ENCODE assay signal across 9 mouse cellular contexts in genomic region chr12:112510733-112511372, GRCm38 (mm10). TPM values are rescaled to one million over a fixed set of nuclear protein-coding genes. Genes with fewer than 3 reads are reported as not detected.
A peak's percentile ranks its signal among the peaks of the same experiment; 100 is the strongest.
DNase-seq lines count a peak whose midpoint lies in the region; ATAC-seq and TF ChIP-seq lines count a peak whose summit lies in the region.
"Had no signal": no experiment of that assay in that cellular context is flagged by ENCODE, and none has a peak within 500 bp of the region (broad histone marks: within the 10 kb centered on the region; RNA-seq: fewer than 3 reads in every experiment).

No protein-coding gene starts in this region.

- H3K9ac ChIP-seq in midbrain, embryonic 11.5 days (ENCODE audit: low read length): no peak overlapping the region; the same call in 1 of the 2 replicates
- H3K9ac ChIP-seq in stomach, embryonic 16.5 days (ENCODE audit: low read length): no peak overlapping the region
- H3K9ac ChIP-seq: liver, embryonic 14.5 days had no signal

- H3K36me3 ChIP-seq in midbrain, embryonic 11.5 days (ENCODE audit: control insufficient read depth, insufficient read depth, low read length): no peaks in the 10 kb centered on the region
- no peaks in the 10 kb centered on the region for H3K36me3 ChIP-seq in stomach, embryonic 16.5 days (ENCODE audit: control insufficient read depth, insufficient read depth, low read length)

- ATAC-seq in midbrain, embryonic 11.5 days (ENCODE audit: low FRiP score): peak; percentile 38; the same call in 1 of the 2 replicates
- no peak; the same call in 1 of the 2 replicates for ATAC-seq in stomach, embryonic 16.5 days (ENCODE audit: insufficient read depth, low FRiP score)
- ATAC-seq in erythroblast, adult 5-6 weeks (replicated peaks; ENCODE audit: low FRiP score, poor library complexity, severe bottlenecking): no peak

- no peaks in the 10 kb centered on the region for H3K9me3 ChIP-seq in midbrain, embryonic 11.5 days (ENCODE audit: control insufficient read depth, low read length)
- no peaks in the 10 kb centered on the region for H3K9me3 ChIP-seq in stomach, embryonic 16.5 days (replicated peaks; ENCODE audit: control insufficient read depth, low read length)

- H3K4me3 ChIP-seq in midbrain, embryonic 11.5 days (ENCODE audit: low read depth, low read length): peak overlapping the region; percentile 24
- H3K4me3 ChIP-seq in stomach, embryonic 16.5 days (replicated peaks; ENCODE audit: low read length): peak overlapping the region; percentile 34

- peaks cover 8% of the 10 kb centered on the region for H3K4me1 ChIP-seq in midbrain, embryonic 11.5 days (ENCODE audit: control insufficient read depth, insufficient read depth, low read length)
- H3K4me1 ChIP-seq in stomach, embryonic 16.5 days (ENCODE audit: control insufficient read depth, insufficient read depth, low read length): no peaks in the 10 kb centered on the region

- 2% methylated on average over 62 of the region's 62 CpGs for WGBS in midbrain, embryonic 11.5 days
- WGBS in stomach, embryonic 16.5 days: 4% methylated on average over 62 of the region's 62 CpGs

- peaks cover 19% of the 10 kb centered on the region for H3K27me3 ChIP-seq in midbrain, embryonic 11.5 days (ENCODE audit: control insufficient read depth, insufficient read depth, low read length)
- H3K27me3 ChIP-seq in stomach, embryonic 16.5 days (ENCODE audit: control insufficient read depth, insufficient read depth, low read length): peaks cover 20% of the 10 kb centered on the region

- peak overlapping the region; percentile 26; the same call in 1 of the 2 replicates for H3K27ac ChIP-seq in midbrain, embryonic 11.5 days (ENCODE audit: low read depth, low read length)
- no peak overlapping the region for H3K27ac ChIP-seq in stomach, embryonic 16.5 days (ENCODE audit: low read length)
- H3K27ac ChIP-seq: liver, embryonic 14.5 days had no signal

- peak; percentile 37; the same call in 1 of the 2 replicates for TF ChIP-seq POLR2A in brain, embryonic 14.5 days (IDR thresholded peaks at IDR 0.05; ENCODE audit: borderline replicate concordance, extremely low read depth, insufficient read depth, insufficient read length, poor library complexity, severe bottlenecking)

- peak; percentile 84 for DNase-seq in kidney, postnatal 10 days
- DNase-seq in kidney, adult 18-20 months: no peak
- DNase-seq in brain, embryonic 14.5 days (ENCODE audit: low read depth): peak; percentile 79
- peak; percentile 54 to 60 for DNase-seq in frontal cortex, postnatal 25 days (ENCODE audit: low spot score in 2 of 2)
- peak; percentile 46 to 67 for DNase-seq in layer of hippocampus, postnatal 10 days (ENCODE audit: low spot score in 2 of 2)
- DNase-seq in midbrain, embryonic 11.5 days (ENCODE audit: low spot score, missing footprints): peak; percentile 92

- peak overlapping the region; percentile 42 for H3K4me2 ChIP-seq in midbrain, embryonic 11.5 days
- H3K4me2 ChIP-seq in stomach, embryonic 16.5 days (ENCODE audit: low read depth, low read length): peak overlapping the region; percentile 55

- TF ChIP-seq CTCF in brain, embryonic 14.5 days (IDR thresholded peaks at IDR 0.05; ENCODE audit: borderline replicate concordance, extremely low read depth, insufficient read depth, insufficient read length): no peak

RNA-seq across cellular contexts. Expression of gene Tmem179, which starts 5.7 kb away (rescaled TPM):
- 56.0 and 57.2 TPM in 2 replicates for polyA plus RNA-seq in brain, embryonic 14.5 days (2012; rRNA removed)
- total RNA-seq in layer of hippocampus, postnatal 10 days (2021): 100 to 1,000 TPM; 108 to 118 TPM
- 4.9 and 5.9 TPM in 2 replicates for polyA plus RNA-seq in midbrain, embryonic 11.5 days (2014; fragmentation: Nextera tagmentation; extraction: Ambion mirVana)
- polyA plus RNA-seq in stomach, embryonic 16.5 days (2015; fragmentation: Nextera tagmentation; extraction: Ambion mirVana): 2.4 TPM in 2 replicates
- total RNA-seq in erythroblast, adult 5-6 weeks (2015; ENCODE audit: low replicate concordance): not detected in 2 replicates
- not detected in 2 replicates for total RNA-seq in erythroblast, adult 5-6 weeks (2017; ENCODE audit: low replicate concordance)

RNA-seq across cellular contexts. Expression of gene A530016L24Rik, which starts 21.6 kb away (rescaled TPM):
- polyA plus RNA-seq in brain, embryonic 14.5 days (2012; rRNA removed): 0.04 and 0.11 TPM in 2 replicates
- 1 to 10 TPM in 1 of 2 experiments, under 1 TPM in 1; 0.96 to 1.3 TPM for total RNA-seq in layer of hippocampus, postnatal 10 days (2021)
- polyA plus RNA-seq in midbrain, embryonic 11.5 days (2014; fragmentation: Nextera tagmentation; extraction: Ambion mirVana): not detected in 2 replicates
- polyA plus RNA-seq in stomach, embryonic 16.5 days (2015; fragmentation: Nextera tagmentation; extraction: Ambion mirVana): 0.19 and 0.22 TPM in 2 replicates
- total RNA-seq in erythroblast, adult 5-6 weeks (2015; ENCODE audit: low replicate concordance): not detected in 2 replicates
- not detected in 2 replicates for total RNA-seq in erythroblast, adult 5-6 weeks (2017; ENCODE audit: low replicate concordance)
